Mouse (Mus musculus) effector memory CD4-positive, alpha-beta T cell, adult 5 months (primary cell): ENCODE data around the gene Cdc7. TPM values are rescaled to one million over a fixed set of nuclear protein-coding genes. Genes with fewer than 3 reads are reported as not detected.

Source experiments
- polyA plus RNA-seq: library from polyadenylated mRNA; unstranded; fragments of 100-300 nt; shearing (Covaris generic); gene quantifications from one replicate; pipeline ENCODE4 v1.2.1, GENCODE M21; 2017

Cdc7 gene
- polyA plus RNA-seq, result 14.9 TPM

DNA sequence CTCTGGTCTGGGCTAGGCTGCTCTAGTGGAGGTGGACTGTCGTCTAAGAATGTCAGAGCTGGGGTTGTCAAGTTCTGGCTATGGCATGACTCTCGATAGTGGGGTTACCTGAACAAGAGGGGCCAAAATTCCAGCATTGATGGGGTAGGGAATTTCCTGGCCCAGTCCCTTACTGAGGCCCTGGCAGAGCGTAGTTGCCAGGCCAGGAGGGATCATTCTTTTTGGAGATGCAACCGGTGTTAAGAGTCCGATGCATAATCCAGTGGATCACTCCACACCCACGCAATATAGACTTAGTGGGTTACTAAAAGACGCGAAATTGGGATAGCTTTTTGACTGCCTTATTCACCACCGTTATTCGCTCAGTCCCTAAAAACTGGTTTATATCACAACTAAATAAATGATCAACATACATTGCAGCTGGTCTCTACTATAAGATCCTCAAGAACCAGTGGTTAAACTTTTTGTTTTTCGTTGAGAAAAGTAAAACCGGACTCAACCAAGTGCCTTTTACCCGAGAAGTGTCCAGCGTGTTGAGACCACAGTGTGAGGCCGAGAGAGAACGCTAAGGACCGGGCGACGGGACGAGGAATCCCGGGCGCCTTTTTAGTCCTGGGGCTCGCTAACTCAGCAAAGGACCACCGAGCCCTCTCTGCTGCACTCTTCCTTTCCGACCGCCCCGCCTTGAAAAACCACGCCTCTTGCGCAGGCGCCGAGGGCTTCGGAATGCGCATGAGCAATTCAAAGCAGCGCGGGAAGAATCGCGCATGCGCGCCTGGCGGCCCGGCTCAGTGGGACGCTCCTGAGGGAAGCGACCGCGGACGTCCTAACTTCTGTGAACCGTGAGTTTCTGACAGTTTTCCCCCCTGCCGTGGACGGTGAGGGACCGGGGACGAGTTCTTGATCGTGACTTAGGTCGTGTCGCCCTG lies at the start of gene Cdc7:
Gene Cdc7, plus strand, starts transcription at position 739 of the 929 bp plus-strand sequence.

DNA sequence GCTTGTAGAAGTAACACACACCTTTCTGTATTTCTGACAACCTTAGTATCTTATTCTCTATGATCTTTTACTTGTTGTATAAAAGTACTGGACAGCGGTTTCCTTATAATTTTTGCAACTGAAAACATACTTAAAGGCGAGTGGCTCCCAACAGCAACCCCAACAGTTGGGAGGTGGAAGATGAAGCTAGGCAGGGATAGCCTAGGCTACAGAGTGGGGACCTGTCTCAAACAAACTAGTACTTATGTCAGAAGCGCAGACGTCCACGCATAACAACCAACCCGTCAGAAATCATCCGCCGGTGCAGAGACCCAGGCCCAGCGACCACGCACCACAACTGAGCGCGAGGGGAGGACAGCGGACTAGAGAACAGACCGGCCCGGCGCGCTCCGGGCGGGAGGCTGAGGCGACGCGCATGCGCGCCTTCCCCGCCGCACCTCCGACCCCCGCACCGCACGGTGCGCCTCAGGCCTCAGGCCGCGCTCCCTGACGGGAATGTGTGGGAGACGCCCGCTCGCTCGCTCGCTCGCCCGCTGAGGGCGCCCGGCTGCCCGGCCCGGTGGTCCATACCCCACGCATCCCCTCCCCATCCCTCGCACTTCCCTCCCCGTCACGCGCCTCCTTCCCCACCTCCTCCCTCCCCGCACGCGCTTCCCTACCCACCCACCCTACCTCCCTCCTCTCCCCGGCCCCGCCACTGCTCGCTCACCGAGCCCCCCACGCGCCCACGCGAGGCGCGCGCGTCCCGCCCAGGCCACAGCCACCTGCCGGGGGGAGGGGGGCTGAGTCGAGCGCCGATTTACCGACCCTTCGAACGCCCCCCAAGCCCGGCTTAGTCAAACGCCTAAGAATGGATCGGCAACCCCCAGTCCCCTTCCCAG lies 38.4 kb upstream of the Cdc7 start, which contains the start of gene Hfm1:
Gene Hfm1, minus strand, starts transcription at position 834 of the 881 bp plus-strand sequence.

Other genes with a start within 250 kb of the Cdc7 start
- not detected for gene Hfm1, start 38.0 kb upstream of the Cdc7 start, polyA plus RNA-seq